Mouse (Mus musculus) liver, embryonic 16.5 days (tissue): ENCODE data around the gene Lkaaear1. TPM values are rescaled to one million over a fixed set of nuclear protein-coding genes. Genes with fewer than 3 reads are reported as not detected.

Experiments used
- ATAC-seq: fragments of 200-750 bp; cut with Nextera tagmentation; 2 replicates; pipeline ENCODE4 v1.8.0; 2017; ENCODE audit warnings: low read depth, mild to moderate bottlenecking, moderate number of reproducible peaks, moderate library complexity
- H3K27ac ChIP-seq: fragments of 300-500 bp; sonication (generic); 2 replicates; pipeline ENCODE4 v1.5.1; 2014; ENCODE audit warnings: mild to moderate bottlenecking, low read length
- H3K27me3 ChIP-seq: fragments of 300-500 bp; sonication (generic); 2 replicates; pipeline ENCODE4 v1.6.1; 2014; ENCODE audit warnings: low read depth, low read length, mixed read lengths; ENCODE audit not compliant: control insufficient read depth, insufficient read depth
- H3K36me3 ChIP-seq: fragments of 300-500 bp; sonication (generic); 2 replicates; pipeline ENCODE4 v1.6.1; 2014; ENCODE audit warnings: mild to moderate bottlenecking; ENCODE audit not compliant: control insufficient read depth, insufficient read depth
- H3K4me1 ChIP-seq: fragments of 300-500 bp; sonication (generic); 2 replicates; pipeline ENCODE4 v1.6.1; 2014; ENCODE audit warnings: low read depth, low read length, mixed read lengths; ENCODE audit not compliant: control insufficient read depth
- H3K4me2 ChIP-seq: fragments of 300-500 bp; sonication (generic); 2 replicates; pipeline ENCODE4 v1.6.1; 2014; ENCODE audit warnings: low read depth, low read length, mixed read lengths
- H3K4me3 ChIP-seq: fragments of 300-500 bp; sonication (generic); 2 replicates; pipeline ENCODE4 v1.5.1; 2014; ENCODE audit warnings: low read depth, mild to moderate bottlenecking, low read length
- H3K9ac ChIP-seq: fragments of 300-500 bp; sonication (generic); 2 replicates; pipeline ENCODE4 v1.6.1; 2014; ENCODE audit warnings: low read depth, low read length
- H3K9me3 ChIP-seq: fragments of 300-500 bp; sonication (generic); replicated peaks from 2 replicates; pipeline ENCODE4 v1.6.1; 2016; ENCODE audit warnings: low read length; ENCODE audit not compliant: control insufficient read depth
- WGBS: fragments of 180-500 bp; shearing (Covaris S2); extraction: QIAGEN DNeasy Blood & Tissue Kit; methylation state at CpG from one replicate; pipeline ENCODE4 v1.1.7; 2014; ENCODE audit not compliant: insufficient replicate concordance; 5-methylcytosine and 5-hydroxymethylcytosine counted together
- polyA plus RNA-seq: library from polyadenylated mRNA; unstranded; fragments of >200 nt; fragmentation: Nextera tagmentation; extraction: Ambion mirVana; gene quantifications from 2 replicates; pipeline ENCODE4 v1.2.1, GENCODE M21; 2015

Lkaaear1 gene
- polyA plus RNA-seq, 1 experiment from 2014 or later, result not detected

GRCm38 (mm10) chr2:181713749-181714148 is 15.5 kb upstream of the Lkaaear1 start:
- H3K27ac ChIP-seq, result no peak overlapping the region
- no peak overlapping the region for H3K9ac ChIP-seq
- ATAC-seq, result no peak

GRCm38 (mm10) chr2:181706668-181707067 is 8.4 kb upstream of the Lkaaear1 start:
- no peak overlapping the region for H3K4me3 ChIP-seq
- no peak overlapping the region for H3K9ac ChIP-seq
- no peaks in the 10 kb centered on the region for H3K36me3 ChIP-seq
- no peak overlapping the region for H3K4me2 ChIP-seq
- no peaks in the 10 kb centered on the region for H3K27me3 ChIP-seq
- H3K27ac ChIP-seq, result no peak overlapping the region
- WGBS, result 16% methylated on average over 4 of the region's 4 CpGs
- H3K4me1 ChIP-seq, result no peaks in the 10 kb centered on the region
- no peak for ATAC-seq
- no peaks in the 10 kb centered on the region for H3K9me3 ChIP-seq

More at GRCm38 (mm10) chr2:181713749-181714148, 15.5 kb upstream of the Lkaaear1 start:
- Histone ChIP-seq H3K27me3 (no peaks in the 10 kb centered on the region), H3K9me3 (no peaks in the 10 kb centered on the region), H3K4me3 (no peak overlapping the region), H3K4me1 (no peaks in the 10 kb centered on the region), H3K4me2 (no peak overlapping the region), H3K36me3 (no peaks in the 10 kb centered on the region)
- 52% methylated on average over 1 of the region's 1 CpGs for WGBS

- Histone ChIP-seq H3K36me3 (no peaks in the 10 kb centered on the region), H3K4me2 (no peak overlapping the region), H3K27me3 (peaks cover 15% of the 10 kb centered on the region), H3K27ac (no peak overlapping the region), H3K4me1 (no peaks in the 10 kb centered on the region; the same call in 1 of the 2 replicates), H3K9me3 (no peaks in the 10 kb centered on the region), H3K4me3 (no peak overlapping the region), H3K9ac (no peak overlapping the region)
- no peak for ATAC-seq
- 70% methylated on average over 33 of the region's 33 CpGs for WGBS
Measured at GRCm38 (mm10) chr2:181696801-181697420, 1.3 kb downstream of the Lkaaear1 start.

- Histone ChIP-seq H3K4me1 (no peaks in the 10 kb centered on the region; the same call in 1 of the 2 replicates), H3K4me2 (no peak overlapping the region), H3K27me3 (peaks cover 15% of the 10 kb centered on the region), H3K9me3 (no peaks in the 10 kb centered on the region), H3K36me3 (no peaks in the 10 kb centered on the region), H3K4me3 (no peak overlapping the region), H3K27ac (no peak overlapping the region), H3K9ac (no peak overlapping the region)
- no peak for ATAC-seq
- 84% methylated on average over 1 of the region's 1 CpGs for WGBS
Measured at GRCm38 (mm10) chr2:181695776-181696175, 2.5 kb downstream of the Lkaaear1 start.

- WGBS, result 62% methylated on average over 3 of the region's 3 CpGs
- H3K9ac ChIP-seq, result no peak overlapping the region
- H3K27ac ChIP-seq, result no peak overlapping the region
- H3K4me1 ChIP-seq, result no peaks in the 10 kb centered on the region; the same call in 1 of the 2 replicates
- no peak overlapping the region for H3K4me3 ChIP-seq
- H3K36me3 ChIP-seq, result no peaks in the 10 kb centered on the region
- no peaks in the 10 kb centered on the region for H3K9me3 ChIP-seq
- H3K4me2 ChIP-seq, result peak overlapping the region; percentile 67
- ATAC-seq, result no peak
- H3K27me3 ChIP-seq, result peaks cover 15% of the 10 kb centered on the region
Measured at GRCm38 (mm10) chr2:181694581-181694980, 3.7 kb downstream of the Lkaaear1 start.

- under 1% methylated on average over 74 of the region's 75 CpGs for WGBS
Measured at GRCm38 (mm10) chr2:181693339-181694280, 4.6 kb downstream of the Lkaaear1 start, which contains the start of gene Rgs19. Gene Rgs19 (minus strand): TSS chr2:181693977.

GRCm38 (mm10) chr2:181692304-181692703 is 5.9 kb downstream of the Lkaaear1 start:
- H3K4me2 ChIP-seq, result peak overlapping the region; percentile 67
- 48% methylated on average over 3 of the region's 3 CpGs for WGBS
- H3K9me3 ChIP-seq, result no peaks in the 10 kb centered on the region
- no peak overlapping the region for H3K9ac ChIP-seq
- H3K27ac ChIP-seq, result no peak overlapping the region
- no peak for ATAC-seq
- no peaks in the 10 kb centered on the region for H3K36me3 ChIP-seq
- peak overlapping the region; percentile 49 for H3K4me3 ChIP-seq
- H3K4me1 ChIP-seq, result no peaks in the 10 kb centered on the region; the same call in 1 of the 2 replicates
- peaks cover 15% of the 10 kb centered on the region for H3K27me3 ChIP-seq

More at GRCm38 (mm10) chr2:181693339-181694280, 4.6 kb downstream of the Lkaaear1 start, which contains the start of gene Rgs19:
- H3K4me1 ChIP-seq, result no peaks in the 10 kb centered on the region; the same call in 1 of the 2 replicates
- peak within 1 kb of the TSS; percentile 10; the same call in 1 of the 2 replicates for H3K27ac ChIP-seq
- peak within 1 kb of the TSS; percentile 38 for H3K9ac ChIP-seq
- peak; percentile 74 for ATAC-seq
- H3K27me3 ChIP-seq, result peaks cover 15% of the 10 kb centered on the region
- H3K4me3 ChIP-seq, result peak within 1 kb of the TSS; percentile 49
- H3K9me3 ChIP-seq, result no peaks in the 10 kb centered on the region
- H3K4me2 ChIP-seq, result peak within 1 kb of the TSS; percentile 67
- no peaks in the 10 kb centered on the region for H3K36me3 ChIP-seq

- peak overlapping the region; percentile 49 for H3K4me3 ChIP-seq
- H3K27me3 ChIP-seq, result peaks cover 15% of the 10 kb centered on the region
- no peaks in the 10 kb centered on the region; the same call in 1 of the 2 replicates for H3K4me1 ChIP-seq
- no peaks in the 10 kb centered on the region for H3K9me3 ChIP-seq
- H3K36me3 ChIP-seq, result no peaks in the 10 kb centered on the region
- peak overlapping the region; percentile 37 for H3K4me2 ChIP-seq
- no peak overlapping the region for H3K27ac ChIP-seq
- no peak overlapping the region for H3K9ac ChIP-seq
- no peak for ATAC-seq
- WGBS, result 26% methylated on average over 4 of the region's 4 CpGs
Measured at GRCm38 (mm10) chr2:181691571-181691970, 6.7 kb downstream of the Lkaaear1 start.
